Mouse (Mus musculus): ENCODE data around the gene Slc25a22. TPM values are rescaled to one million over a fixed set of nuclear protein-coding genes. Genes with fewer than 3 reads are reported as not detected.

Gene Slc25a22
- polyA plus RNA-seq, 1 experiment = 30.3 TPM

GRCm38 (mm10) chr7:141394158-141394557 is 43.5 kb downstream of the Slc25a22 start:
- Histone ChIP-seq H3K27ac (ENCODE audit: control insufficient read depth, insufficient read depth, low read depth, low read length, poor library complexity) (peak overlapping the region; percentile 92), H3K4me1 (ENCODE audit: control insufficient read depth, insufficient read depth, low read length) (peaks cover 1% of the 10 kb centered on the region; the same call in 1 of the 2 replicates), H3K4me3 (replicated peaks; ENCODE audit: control insufficient read depth, low read depth, low read length) (peak overlapping the region; percentile 41)
- TF ChIP-seq CTCF (IDR thresholded peaks at IDR 0.05; ENCODE audit: control insufficient read depth, insufficient read depth, low read length) = no peak
- no peak for TF ChIP-seq POLR2A (IDR thresholded peaks at IDR 0.05; ENCODE audit: borderline replicate concordance, control insufficient read depth, low read depth, low read length)
- 12% methylated on average over 7 of the region's 7 CpGs for WGBS

DNA sequence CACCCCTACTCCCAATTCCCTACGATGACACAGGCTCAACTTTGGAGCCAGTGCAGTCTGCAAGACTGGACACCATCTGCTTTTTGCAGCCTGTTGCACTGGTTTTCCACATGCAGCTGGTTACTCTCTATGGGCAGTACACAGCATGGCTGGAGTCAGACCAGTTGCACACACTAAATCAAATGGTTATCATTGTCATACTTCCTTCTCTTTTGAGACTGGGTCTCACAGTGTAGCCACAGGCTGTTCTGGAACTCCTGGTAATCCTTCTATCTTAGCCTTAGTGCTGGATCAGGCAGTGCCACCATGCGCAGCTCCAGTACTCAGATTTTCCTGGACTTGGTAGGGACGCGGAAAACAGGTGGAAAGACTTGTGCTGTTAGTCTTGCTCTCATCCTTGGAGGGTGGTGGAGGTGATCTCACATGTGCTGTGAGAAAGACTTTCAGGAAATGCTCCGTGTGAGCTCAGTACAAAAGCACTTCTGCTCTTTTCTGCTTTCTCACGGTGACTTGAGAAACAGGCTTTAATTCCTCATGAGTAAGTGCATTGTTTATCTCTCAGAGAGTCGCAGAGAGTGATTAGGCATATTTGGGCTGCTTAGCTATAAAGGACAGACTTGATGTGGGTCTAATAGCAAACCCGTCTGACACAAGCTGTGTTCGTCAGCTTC is 45.0 kb downstream of the Slc25a22 start:
- no peak for TF ChIP-seq POLR2A (IDR thresholded peaks at IDR 0.05; ENCODE audit: borderline replicate concordance, control insufficient read depth, low read depth, low read length)
- TF ChIP-seq CTCF (IDR thresholded peaks at IDR 0.05; ENCODE audit: control insufficient read depth, insufficient read depth, low read length) = no peak
- 3% methylated on average over 9 of the region's 9 CpGs for WGBS
- peaks cover 1% of the 10 kb centered on the region; the same call in 1 of the 2 replicates for H3K4me1 ChIP-seq (ENCODE audit: control insufficient read depth, insufficient read depth, low read length)
- peak overlapping the region; percentile 97 for H3K27ac ChIP-seq (ENCODE audit: control insufficient read depth, insufficient read depth, low read depth, low read length, poor library complexity)
- peak overlapping the region; percentile 85 for H3K4me3 ChIP-seq (replicated peaks; ENCODE audit: control insufficient read depth, low read depth, low read length)

- WGBS = under 1% methylated on average over 57 of the region's 57 CpGs
- H3K27ac ChIP-seq (ENCODE audit: control insufficient read depth, insufficient read depth, low read depth, low read length, poor library complexity) = peak within 1 kb of the TSS; percentile 97
- H3K4me3 ChIP-seq (replicated peaks; ENCODE audit: control insufficient read depth, low read depth, low read length) = peak within 1 kb of the TSS; percentile 85
- H3K4me1 ChIP-seq (ENCODE audit: control insufficient read depth, insufficient read depth, low read length) = peaks cover 1% of the 10 kb centered on the region; the same call in 1 of the 2 replicates
- TF ChIP-seq CTCF (IDR thresholded peaks at IDR 0.05; ENCODE audit: control insufficient read depth, insufficient read depth, low read length) (0 out of 2 replicates have a peak, but pooled peaks have one; percentile 1), POLR2A (IDR thresholded peaks at IDR 0.05; ENCODE audit: borderline replicate concordance, control insufficient read depth, low read depth, low read length) (peak; percentile 79)
Observed at GRCm38 (mm10) chr7:141391625-141392551, 45.8 kb downstream of the Slc25a22 start, which contains the start of gene Taldo1. Gene Taldo1, plus strand, starts transcription at chr7:141392199.

- no peak for TF ChIP-seq POLR2A (IDR thresholded peaks at IDR 0.05; ENCODE audit: borderline replicate concordance, control insufficient read depth, low read depth, low read length)
- TF ChIP-seq CTCF (IDR thresholded peaks at IDR 0.05; ENCODE audit: control insufficient read depth, insufficient read depth, low read length) = no peak
- WGBS = 64% methylated on average over 9 of the region's 9 CpGs
- no peak overlapping the region for H3K4me3 ChIP-seq (replicated peaks; ENCODE audit: control insufficient read depth, low read depth, low read length)
- peak overlapping the region; percentile 16; the same call in 1 of the 2 replicates for H3K27ac ChIP-seq (ENCODE audit: control insufficient read depth, insufficient read depth, low read depth, low read length, poor library complexity)
- H3K4me1 ChIP-seq (ENCODE audit: control insufficient read depth, insufficient read depth, low read length) = peaks cover 1% of the 10 kb centered on the region; the same call in 1 of the 2 replicates
Observed at GRCm38 (mm10) chr7:141390326-141391259, 47.1 kb downstream of the Slc25a22 start.

- peak overlapping the region; percentile 32 for H3K27ac ChIP-seq (ENCODE audit: control insufficient read depth, insufficient read depth, low read depth, low read length, poor library complexity)
Observed at GRCm38 (mm10) chr7:141388487-141389109, 49.1 kb downstream of the Slc25a22 start.

GRCm38 (mm10) chr7:141387807-141388486 is 49.7 kb downstream of the Slc25a22 start:
- TF ChIP-seq POLR2A (IDR thresholded peaks at IDR 0.05; ENCODE audit: borderline replicate concordance, control insufficient read depth, low read depth, low read length) = no peak
- TF ChIP-seq CTCF (IDR thresholded peaks at IDR 0.05; ENCODE audit: control insufficient read depth, insufficient read depth, low read length) = no peak
- WGBS = 24% methylated on average over 2 of the region's 2 CpGs
- Histone ChIP-seq H3K4me1 (ENCODE audit: control insufficient read depth, insufficient read depth, low read length) (peaks cover 1% of the 10 kb centered on the region; the same call in 1 of the 2 replicates), H3K27ac (ENCODE audit: control insufficient read depth, insufficient read depth, low read depth, low read length, poor library complexity) (no peak overlapping the region), H3K4me3 (replicated peaks; ENCODE audit: control insufficient read depth, low read depth, low read length) (no peak overlapping the region)

More at GRCm38 (mm10) chr7:141388487-141389109, 49.1 kb downstream of the Slc25a22 start:
- peaks cover 1% of the 10 kb centered on the region; the same call in 1 of the 2 replicates for H3K4me1 ChIP-seq (ENCODE audit: control insufficient read depth, insufficient read depth, low read length)
- TF ChIP-seq CTCF (IDR thresholded peaks at IDR 0.05; ENCODE audit: control insufficient read depth, insufficient read depth, low read length) = no peak
- TF ChIP-seq POLR2A (IDR thresholded peaks at IDR 0.05; ENCODE audit: borderline replicate concordance, control insufficient read depth, low read depth, low read length) = no peak
- 51% methylated on average over 3 of the region's 3 CpGs for WGBS
- H3K4me3 ChIP-seq (replicated peaks; ENCODE audit: control insufficient read depth, low read depth, low read length) = no peak overlapping the region

Data from bone marrow, adult 2 months (tissue).